Mouse (Mus musculus) thymus, postnatal 10 days (tissue): Measurements from ENCODE around the gene Armh3.
A peak's percentile ranks its signal among the peaks of the same experiment; 100 is the strongest.

Experiments used
- DNase-seq, 2 experiments: peaks; one replicate each; pipeline ENCODE4 v3.0.0; 2021; ENCODE audit warnings: low spot score in 2 of 2

Armh3 gene

DNA sequence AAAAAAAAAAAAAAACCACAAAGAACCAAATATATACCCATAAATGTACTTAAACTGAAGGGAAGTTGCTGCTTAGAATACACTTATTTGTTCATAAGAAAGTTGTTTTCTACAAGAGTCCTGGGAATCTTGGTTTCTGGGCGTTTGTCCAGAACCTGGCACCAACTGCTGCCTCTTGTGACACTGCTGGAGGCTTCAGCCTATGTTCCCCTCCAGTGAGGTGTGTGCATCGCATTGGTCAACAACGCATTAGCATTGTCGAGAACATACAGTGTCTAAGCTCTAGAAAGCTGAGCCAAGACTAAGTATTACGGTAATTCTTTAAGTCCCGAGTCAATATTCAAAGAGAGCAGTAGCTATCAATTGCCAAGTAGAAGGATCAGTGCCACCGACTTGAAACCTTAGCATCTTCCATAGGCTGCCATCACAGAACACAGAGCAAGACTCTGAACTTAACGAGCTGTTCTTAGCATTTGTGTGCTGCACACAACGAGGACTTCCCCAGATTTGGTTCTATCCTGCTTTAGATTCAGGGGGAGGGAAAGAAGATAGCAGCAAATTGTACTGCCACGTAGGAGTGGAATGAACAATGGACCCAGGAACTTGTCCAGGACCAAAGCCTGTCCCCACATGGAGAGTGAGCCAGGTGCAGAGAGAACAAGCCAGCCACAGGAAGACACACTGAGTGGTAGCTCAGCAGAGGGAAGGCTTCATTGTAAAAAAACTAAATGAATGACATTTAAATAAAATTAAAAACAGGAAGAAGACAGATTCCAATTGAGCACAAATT lies 86.9 kb downstream of the Armh3 start:
- DNase-seq: no peak

DNA sequence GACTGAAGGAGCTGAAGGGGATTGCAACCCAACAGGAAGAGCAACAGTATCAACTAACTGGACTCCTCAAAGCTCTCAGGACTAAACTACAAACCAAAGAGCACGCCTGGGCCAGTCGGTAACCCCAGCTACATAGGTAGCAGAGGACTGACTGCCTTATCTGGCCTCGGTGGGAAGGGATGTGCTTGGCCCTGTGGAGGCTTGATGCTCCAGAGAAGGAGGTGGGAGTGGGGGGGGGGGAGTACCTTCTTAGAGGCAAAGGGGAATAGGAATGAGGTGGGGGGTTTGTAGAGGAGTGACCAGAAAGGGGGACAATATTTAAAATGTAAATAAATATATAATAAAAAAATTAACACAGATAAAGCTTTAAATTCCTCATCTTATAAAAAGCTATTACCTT lies 90.0 kb downstream of the Armh3 start:
- no peak for DNase-seq

DNA sequence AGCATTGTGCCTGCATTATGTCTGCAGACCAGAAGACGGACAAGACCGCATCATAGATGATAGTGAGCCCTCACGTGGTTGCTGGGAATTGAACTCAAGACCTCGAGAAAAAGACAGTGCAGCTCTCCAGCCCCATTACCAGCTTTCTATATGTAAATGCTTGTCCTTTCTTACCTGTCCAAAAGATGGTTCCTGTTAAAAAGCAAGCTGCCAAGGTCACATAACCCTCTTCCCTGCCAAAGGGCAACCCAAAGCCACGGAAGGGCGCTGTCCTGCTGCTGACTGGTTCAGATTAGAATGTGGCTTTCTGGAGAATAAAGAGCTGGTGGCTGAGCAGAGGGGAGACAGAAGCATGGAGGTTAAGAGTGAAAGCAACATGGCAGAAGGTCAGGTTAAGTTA lies 90.9 kb downstream of the Armh3 start:
- DNase-seq: no peak

DNA sequence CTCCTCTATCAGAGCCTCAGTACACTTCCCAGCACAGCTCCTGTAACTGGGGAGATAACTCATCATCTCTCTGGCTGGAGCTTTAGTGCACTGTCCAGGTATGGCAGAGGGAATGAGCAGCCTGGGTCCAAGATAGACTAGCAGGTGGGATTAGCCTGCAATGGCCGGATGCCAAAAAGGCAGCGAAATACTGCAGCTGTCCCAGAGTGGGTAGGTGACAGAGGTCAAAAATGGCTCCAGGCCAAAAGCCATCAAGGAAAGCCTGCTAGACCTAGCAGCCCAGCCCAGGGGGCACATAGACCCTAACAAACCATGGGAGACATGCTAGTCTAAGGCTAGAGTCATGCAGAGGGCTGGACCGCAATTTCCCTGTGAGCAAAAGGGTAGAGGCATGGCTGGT lies 94.4 kb downstream of the Armh3 start:
- no peak for DNase-seq

DNA sequence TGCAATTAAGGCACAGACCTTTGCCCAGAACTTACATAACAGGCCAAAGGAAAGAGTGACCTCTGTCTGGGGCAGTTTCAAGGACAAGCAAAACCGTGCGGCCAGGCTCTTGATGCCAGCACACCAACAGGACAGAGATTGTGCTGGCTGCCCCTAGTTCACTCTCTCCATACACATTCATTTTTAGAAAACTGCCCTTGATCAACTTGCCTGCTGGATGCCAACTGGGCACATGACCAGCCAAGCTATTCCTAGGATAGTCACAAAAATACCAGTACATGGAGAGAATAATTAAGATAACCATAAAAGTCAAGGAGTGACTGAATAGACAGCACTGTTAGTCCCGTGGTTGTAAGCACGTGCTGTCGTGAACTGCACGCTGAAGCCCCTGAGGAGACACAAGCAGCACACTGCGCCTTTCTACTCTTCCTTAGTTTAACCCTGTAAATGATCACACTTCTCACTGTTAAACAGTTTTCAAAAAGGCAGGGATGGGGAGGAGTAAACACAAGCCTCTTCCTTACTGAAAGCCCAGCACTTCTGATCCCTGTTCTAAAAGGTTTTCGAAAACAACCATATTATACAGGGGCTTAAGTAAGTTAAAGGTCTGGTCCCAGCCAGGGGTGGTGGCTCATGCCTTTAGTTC lies 95.8 kb downstream of the Armh3 start:
- DNase-seq: no peak

DNA sequence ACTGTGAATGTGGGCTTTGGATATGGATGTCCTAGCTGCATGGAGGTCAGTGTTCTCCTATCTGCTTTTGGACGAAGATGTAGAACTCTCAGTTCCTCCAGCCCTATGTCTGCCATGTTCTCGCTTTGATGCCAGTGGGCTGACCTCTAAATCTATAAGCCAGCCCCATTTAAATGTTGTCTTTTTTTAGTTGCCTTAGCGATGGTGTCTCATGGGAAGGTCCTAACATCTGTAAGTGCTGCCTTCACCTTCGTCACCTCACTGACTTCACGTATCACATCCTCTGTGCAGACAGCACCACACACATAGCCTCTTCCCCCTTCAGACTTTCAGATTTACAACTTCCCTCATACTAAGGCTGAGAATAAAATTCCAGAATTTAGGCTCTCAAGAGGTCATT lies 97.5 kb downstream of the Armh3 start:
- no peak for DNase-seq

DNA sequence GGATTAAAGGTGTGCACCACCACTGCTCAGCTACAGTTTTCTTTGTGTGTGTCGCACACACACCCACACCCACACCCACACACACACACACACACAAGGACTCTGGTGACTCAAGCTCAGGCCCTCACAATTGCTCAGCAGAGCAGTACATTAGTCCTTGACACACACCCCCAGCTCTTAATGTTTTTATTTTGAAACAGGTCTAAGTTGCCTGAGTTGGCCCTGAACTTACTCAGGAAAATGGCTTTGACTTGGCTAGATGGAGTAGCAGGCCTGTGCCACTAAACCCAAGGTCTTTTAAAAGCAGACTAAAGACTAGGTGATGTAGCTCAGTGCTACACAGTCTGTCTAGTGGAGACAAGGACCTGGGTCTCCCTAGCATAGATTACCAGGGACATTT lies 102.6 kb downstream of the Armh3 start:
- no peak for DNase-seq

DNA sequence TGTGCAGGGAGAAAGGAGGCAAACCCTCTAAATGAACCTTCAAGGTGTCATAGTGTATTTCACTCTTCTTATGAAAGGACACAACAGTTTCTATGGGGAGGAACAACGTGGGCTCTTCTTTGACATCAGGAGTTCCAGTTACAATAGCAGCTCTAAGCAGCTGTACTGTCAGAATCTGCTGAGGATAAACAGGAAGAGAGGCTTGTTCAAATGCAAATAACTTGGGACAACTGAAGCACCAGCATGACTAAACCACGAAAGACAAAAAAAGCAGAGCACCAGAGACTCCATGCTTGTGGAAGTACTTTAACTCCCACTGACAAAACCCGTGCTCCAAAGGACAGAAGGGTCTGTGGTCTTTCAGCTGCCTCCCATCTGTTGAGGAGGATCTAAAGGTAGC lies 116.2 kb downstream of the Armh3 start:
- no peak for DNase-seq

DNA sequence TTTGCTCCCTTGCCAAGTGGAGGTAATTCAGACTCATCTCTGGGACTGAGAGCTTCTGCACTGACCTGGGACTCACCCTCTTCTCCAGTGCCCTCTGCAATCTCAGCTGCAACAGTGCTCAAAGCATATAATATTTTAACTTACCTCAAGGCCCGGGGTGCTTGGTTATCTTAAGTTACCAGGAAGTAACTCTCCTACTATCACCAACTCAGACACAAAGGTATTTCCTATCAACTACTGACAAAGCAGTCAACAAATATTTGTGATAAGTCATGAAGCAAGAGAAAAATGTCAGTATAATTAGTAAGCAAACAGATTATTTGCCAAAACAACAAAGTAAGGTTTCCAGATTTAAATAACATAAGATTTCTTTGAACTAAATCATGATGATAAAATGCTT lies 125.0 kb downstream of the Armh3 start:
- no peak for DNase-seq

DNA sequence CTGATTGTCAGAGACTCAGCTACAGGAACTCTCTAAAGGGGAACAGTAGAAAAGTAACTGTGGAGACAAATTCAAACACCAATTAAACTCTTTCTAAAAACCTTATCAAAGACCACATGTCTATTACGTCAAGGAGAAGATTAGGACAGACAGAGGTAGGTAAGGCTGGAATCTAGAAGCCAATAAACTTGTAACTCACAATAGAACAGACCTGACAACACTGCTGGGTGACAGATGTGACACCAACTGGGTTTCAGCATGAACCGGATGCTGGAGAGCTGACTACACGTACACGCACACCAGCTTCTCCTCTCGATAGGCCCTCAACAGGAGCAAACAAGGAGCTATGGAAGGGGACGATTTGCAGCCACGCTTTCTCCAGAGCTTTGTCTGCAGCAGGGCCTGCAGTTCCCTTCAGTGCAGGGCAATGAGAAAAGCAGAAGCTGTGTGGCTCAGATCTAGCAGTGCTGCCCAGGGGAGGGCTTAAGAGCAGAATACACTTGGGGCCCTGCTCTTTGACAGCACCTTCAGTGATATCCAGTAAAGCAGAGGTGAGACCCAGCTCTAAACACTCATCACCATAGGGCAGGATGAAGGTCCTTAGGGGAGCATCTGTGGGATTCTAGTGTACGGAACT lies 142.9 kb downstream of the Armh3 start:
- no peak for DNase-seq

DNA sequence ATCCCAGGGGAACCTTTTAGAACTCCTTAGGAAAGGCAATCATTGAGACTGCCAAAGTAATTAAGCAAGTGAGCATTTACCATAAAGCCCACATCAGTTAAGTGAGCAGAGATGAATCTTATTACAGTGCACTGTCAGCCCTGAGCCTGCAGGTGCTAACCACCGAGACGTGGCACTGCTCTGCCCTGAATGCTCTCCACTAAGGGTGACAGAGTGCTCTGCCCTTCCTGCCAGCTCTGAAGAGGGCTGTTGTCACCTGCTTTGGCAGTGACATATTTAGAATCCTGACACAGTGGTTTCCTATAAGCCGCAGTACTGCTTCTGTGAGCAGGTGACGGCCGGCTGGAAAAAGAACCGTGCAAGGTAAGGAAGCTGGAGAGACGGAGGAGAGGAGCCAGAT lies 143.8 kb downstream of the Armh3 start:
- DNase-seq: peak; percentile 61 to 65

DNA sequence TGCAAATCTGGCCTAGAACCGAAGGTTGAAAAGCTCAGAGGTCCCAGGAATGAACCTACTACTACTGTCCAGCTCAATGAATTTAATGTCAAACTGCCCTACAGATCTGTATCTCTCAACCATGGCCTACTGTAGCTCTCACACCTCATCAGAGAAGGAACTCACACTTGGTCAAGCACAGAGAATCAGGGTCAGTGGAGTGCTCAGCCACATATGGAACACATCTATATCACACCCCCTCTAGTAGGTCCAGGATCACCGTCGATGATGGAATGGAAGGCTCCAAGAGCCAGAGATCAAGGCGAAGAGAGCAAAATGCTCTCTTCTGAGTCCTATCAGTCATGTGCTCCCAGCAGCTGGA lies 150.6 kb downstream of the Armh3 start:
- DNase-seq: no peak

DNA sequence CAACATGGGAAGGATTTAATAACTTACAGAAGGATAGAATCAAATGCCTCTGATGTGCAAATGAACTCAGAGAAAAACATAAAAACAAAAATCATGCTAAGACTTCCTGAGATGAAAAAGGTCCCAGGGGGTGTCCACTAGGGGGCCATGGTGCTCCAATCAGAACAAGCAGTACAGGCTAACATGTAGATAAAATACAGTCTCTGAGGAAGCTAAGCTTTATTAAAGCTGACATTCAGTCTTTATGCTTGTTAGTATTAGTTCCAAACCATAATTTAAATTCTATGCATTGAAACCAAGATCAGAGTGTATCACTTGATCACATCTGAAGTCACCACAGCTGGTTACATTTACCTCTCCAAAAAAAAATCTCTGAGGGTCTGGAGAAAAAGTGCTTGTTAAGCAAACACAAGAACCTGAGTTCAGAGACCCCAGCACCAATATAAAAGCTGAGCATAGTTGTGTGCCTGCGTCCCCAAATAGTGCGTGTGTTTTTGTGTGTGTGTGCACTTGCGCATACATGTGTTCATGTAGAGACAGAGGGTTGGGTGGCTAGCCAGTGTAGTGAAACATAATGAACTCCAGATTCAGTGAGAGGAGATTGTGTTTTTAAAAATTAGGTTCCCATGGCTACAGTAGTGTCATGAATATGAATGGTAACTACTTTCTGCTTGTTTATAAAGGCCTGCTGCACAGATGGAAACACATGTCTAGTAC lies 151.1 kb downstream of the Armh3 start:
- DNase-seq: peak in 1 of 2 experiments; percentile 47

DNA sequence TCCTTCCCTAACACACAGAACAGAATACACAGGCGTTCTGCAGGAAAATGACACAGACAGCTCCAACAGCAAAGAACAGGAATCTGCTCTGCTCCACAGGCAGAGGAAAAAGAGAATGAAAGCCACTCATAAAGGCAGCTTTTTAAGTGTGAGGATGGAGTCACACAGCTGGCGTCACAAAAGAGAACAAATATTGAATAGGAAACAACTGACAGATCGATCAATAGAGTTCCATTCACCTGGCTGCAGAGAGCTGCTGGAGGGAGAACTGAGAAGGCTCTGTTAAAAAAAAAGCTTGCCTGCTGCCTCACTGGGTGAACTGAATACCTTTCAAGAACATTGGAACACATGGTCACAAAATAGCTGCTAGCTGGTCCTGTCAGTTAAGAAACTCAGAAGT lies 154.1 kb downstream of the Armh3 start:
- DNase-seq: no peak

DNA sequence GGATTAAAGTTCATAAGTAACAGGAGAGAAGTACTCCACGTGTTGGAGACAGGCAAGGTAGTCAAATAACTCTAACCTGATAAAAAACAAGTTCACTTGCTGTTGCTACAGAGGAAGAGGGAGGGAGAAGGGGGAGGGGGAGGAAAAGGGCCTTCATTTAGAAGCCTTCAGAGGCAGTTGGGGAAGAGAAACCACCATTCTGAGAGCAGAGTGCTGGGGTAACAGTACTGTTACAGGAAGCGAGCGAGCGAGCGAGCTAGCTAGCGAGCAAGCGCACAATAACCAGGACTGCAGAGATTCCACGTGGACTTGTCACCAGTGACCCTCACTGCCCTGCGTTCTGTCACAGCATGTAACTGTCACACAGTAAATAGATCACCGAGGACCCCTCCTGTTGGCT lies 154.9 kb downstream of the Armh3 start:
- peak; percentile 49 to 59 for DNase-seq

DNA sequence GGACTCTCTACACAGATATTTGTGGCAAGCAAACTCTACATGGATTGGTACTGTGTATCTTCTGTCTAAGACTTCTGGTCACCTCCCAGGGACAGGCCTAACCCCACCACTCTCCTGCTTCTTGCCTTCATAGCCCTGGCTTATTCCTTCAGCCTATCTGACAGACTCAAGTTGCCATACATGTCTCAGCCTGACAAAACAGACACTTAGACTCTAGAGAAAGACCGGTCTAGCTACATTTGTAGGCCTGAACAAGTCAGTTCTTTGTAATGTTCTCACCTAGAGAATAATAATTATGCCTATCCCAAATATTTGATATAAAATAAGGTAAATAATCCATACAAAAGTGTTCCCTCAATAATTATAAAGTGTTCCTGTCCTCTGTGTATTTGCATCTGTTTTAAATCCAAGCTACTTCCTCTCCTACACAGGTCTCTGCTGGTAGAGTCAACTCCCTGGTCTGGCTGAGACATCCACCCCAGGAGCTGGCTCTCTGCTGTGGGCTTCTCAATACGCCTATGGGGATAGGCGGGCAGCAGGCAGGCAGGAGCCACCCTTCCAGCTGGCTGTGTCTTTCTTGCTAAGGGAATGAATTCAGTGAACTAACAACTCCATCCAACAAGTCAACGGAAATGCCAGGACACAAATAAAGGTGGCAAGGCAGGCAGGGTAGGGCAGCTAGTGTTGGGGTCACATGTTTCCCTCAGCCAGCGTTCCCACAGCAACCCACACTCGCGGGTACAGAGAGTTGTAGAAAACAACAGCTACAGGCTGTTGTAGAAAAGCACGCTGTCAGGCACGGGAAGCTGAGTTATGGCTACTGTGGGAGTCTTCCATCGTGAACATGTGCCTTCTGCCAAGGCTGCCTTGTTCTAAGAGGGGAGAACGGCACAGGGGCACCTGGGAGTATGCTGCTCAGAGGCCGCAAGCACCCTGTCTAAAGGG lies 161.0 kb downstream of the Armh3 start:
- no peak for DNase-seq

DNA sequence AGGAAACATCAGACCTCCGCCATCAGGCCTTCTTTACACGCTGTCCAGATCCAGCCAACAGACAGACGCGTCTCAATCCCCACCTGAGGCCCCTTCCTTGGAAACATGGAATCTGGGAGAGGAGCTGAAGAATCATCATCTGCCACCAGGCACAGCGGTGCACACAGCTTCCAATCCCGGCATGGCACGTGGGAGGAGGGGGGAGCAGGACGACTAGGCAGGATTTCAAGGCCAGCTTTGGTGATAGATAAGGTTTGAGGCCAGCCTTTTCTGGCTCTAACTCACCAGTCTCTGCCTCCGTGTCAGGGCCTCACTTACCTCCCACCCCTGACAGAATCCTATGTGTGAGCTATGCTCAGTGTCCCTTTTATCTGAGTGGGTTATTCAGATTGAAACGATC lies 162.8 kb downstream of the Armh3 start:
- DNase-seq: no peak

DNA sequence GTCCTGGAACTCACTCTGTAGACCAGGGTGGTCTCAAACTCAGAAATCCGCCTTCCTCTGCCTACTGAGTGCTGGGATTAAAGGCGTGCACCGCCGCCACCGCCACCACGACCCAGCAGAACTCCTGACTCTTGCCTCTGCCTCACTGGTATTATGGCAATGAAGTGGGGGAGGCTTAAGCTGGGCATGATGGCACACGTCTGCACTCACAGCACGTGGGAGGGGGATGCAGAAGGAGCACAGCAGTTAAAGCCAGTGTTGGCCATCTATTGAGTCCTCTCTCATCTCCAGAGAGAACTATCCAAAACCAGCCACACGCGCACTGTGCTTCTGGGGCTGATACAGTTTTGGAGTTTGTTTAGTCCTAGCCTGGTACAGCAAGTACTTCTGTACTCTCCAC lies 164.6 kb downstream of the Armh3 start:
- DNase-seq: no peak

DNA sequence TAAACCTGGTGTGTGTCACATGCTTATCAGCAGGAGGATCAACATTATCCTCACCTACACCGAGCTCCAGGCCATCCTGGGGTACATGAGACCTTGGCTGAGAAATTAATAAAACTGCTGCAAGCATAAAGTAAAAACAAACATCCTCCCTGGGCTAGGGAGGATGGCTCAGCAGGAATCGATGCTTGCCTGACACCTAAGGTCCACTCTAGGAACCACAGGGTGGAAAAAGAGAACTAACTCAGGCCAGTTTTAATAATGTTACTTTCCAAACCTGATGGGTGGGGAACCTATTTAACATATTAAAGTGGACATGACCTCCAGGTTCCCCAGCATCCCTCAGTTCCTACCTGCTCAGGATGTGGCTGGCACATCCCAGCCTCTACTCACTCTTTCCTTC lies 167.6 kb downstream of the Armh3 start:
- no peak for DNase-seq

DNA sequence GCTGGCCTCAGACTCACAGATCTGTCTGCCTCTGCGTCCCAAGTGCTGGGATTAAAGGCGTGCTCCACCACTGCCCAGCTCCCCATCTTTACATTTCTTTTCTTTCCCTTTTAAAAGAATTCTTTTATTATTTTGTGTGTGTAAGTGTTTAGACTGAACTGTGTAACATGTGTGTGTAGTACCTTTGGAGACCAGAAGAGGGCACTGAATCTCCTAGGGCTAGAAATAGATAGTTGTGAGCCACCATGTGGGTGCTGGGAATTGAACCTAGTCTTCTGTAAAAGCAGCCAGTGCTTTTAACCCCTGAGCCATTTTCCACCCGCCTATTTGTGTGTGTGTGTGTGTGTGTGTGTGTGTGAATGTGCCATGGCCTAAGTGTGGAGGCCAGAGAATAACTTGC lies 170.6 kb downstream of the Armh3 start:
- no peak for DNase-seq

DNA sequence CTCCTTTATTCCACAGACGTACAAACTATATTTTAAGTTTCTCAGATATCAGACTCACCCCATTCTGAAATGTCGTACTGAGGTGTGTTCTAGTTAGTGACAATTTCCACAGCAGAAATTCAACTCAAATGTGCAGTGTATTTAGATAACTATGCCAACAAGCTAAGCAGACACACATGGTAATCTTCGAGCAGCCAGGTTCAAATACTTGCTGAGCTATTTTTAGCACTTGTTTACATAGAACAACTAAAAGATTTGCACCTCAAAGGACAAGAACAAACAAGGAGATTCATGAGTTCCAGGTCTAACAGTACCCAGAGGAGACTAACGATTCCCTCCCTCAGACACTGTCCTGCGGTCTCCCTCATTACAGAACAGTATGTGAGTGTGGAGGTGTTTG lies 171.2 kb downstream of the Armh3 start:
- DNase-seq: no peak

DNA sequence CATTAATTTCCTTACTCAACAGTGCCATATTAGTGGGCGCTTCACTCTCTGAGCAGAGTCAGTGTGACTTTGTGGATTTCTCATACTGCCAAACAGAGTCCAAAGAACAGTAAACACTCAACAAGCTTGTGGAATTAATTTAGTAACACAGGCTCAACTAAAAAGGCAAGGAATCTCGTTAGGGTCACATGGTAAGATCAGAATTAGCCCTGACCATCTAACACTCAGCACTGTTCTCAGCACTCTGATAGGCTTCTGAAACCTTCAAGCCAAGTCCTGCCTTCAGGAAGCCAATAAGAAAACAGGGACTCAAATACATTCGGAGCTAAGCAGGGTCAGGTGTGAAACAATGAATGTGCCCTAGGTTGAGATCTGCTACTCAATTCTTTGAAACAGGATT lies 172.1 kb downstream of the Armh3 start:
- no peak for DNase-seq
